Mouse (Mus musculus): Measurements from ENCODE around the gene Lgals2.

DNA sequence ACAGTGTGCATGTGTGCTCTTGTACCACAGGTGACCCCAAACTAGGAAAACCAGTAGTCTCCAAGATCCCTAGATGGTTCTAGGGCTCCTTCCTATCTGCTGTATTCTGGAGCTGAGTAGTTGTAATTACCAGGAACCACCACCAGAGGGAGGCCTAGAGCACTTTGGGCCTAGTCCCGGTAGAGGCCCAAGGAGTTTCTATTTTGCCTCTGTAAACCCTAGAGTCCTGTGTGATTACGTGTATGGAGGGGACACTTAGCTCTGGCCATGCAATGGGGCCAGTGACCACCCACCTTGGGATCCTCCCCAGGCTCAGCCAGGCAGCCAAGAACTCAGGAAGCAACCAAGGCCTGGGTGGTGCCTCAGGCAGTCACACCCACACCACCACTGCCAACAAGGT lies 47.9 kb upstream of the Lgals2 start:
- TF ChIP-seq CTCF (IDR thresholded peaks at IDR 0.05; ENCODE audit: extremely low read depth, insufficient read depth, insufficient read length, insufficient replicate concordance) (peak; percentile 66; the same call in 1 of the 2 replicates), POLR2A (IDR thresholded peaks at IDR 0.05; ENCODE audit: low read depth, low read length) (no peak)
